Mouse (Mus musculus) liver, embryonic 14.5 days (tissue): ENCODE measurements around the gene Zscan21. TPM values are rescaled to one million over a fixed set of nuclear protein-coding genes. Genes with fewer than 3 reads are reported as not detected.

Experiments
- ATAC-seq: fragments of 200-750 bp; cut with Nextera tagmentation; 2 replicates; pipeline ENCODE4 v1.8.0; 2017; ENCODE audit warnings: moderate number of reproducible peaks, mild to moderate bottlenecking, moderate library complexity; ENCODE audit not compliant: insufficient read depth
- DNase-seq, 3 experiments: peaks; one replicate each; pipeline ENCODE4 v3.0.0-alpha.2; 2012 to 2013; ENCODE audit warnings: low read depth in 3 of 3, low spot score in 3 of 3
- H3K27ac ChIP-seq: fragments of 300-500 bp; sonication (generic); 2 replicates; pipeline ENCODE4 v1.5.1; 2014; ENCODE audit warnings: moderate library complexity, mild to moderate bottlenecking, control low read depth, inconsistent platforms
- H3K27me3 ChIP-seq: fragments of 300-500 bp; sonication (generic); 2 replicates; pipeline ENCODE4 v1.6.1; 2014; ENCODE audit warnings: mild to moderate bottlenecking, low read length, moderate library complexity; ENCODE audit not compliant: control insufficient read depth, insufficient read depth
- H3K36me3 ChIP-seq: fragments of 300-500 bp; sonication (generic); replicated peaks from 2 replicates; pipeline ENCODE4 v1.6.1; 2014; ENCODE audit warnings: low read depth; ENCODE audit not compliant: control insufficient read depth, insufficient read depth
- H3K4me1 ChIP-seq, 2 experiments: fragments of 200-500 bp in 1 of 2; fragments of 300-500 bp in 1 of 2; sonication (generic) in 1 of 2; replicated peaks; 2 replicates each; pipeline ENCODE4 v1.6.1; 2012 to 2014; ENCODE audit warnings: antibody characterized with exemption in 1 of 2, inconsistent platforms in 1 of 2, low read length in 1 of 2; ENCODE audit not compliant: control insufficient read depth in 2 of 2, insufficient read depth in 2 of 2
- H3K4me2 ChIP-seq: fragments of 300-500 bp; sonication (generic); 2 replicates; pipeline ENCODE4 v1.6.1; 2014; ENCODE audit warnings: low read depth, mild to moderate bottlenecking, control low read depth, moderate library complexity
- H3K4me3 ChIP-seq, 2 experiments: fragments of 200-500 bp in 1 of 2; fragments of 300-500 bp in 1 of 2; sonication (generic) in 1 of 2; 2 replicates each; pipeline ENCODE4 v1.5.1; 2012 to 2014; ENCODE audit warnings: low read depth in 2 of 2, low read length in 2 of 2, mild to moderate bottlenecking in 2 of 2, control low read depth in 1 of 2, inconsistent platforms in 1 of 2, moderate library complexity in 1 of 2; ENCODE audit not compliant: insufficient read depth in 1 of 2
- H3K9ac ChIP-seq: fragments of 300-500 bp; sonication (generic); replicated peaks from 2 replicates; pipeline ENCODE4 v1.6.1; 2014; ENCODE audit warnings: mild to moderate bottlenecking, control low read depth, moderate library complexity
- H3K9me3 ChIP-seq: fragments of 300-500 bp; sonication (generic); 2 replicates; pipeline ENCODE4 v1.6.1; 2016; ENCODE audit warnings: low read length, mixed read lengths; ENCODE audit not compliant: control insufficient read depth
- CTCF ChIP-seq: IDR thresholded peaks from 2 replicates; pipeline ENCODE4 v1.5.1; 2016; ENCODE audit warnings: antibody characterized with exemption, low read depth, control low read depth
- EP300 ChIP-seq: IDR thresholded peaks from 2 replicates; pipeline ENCODE4 v1.6.1; 2016; ENCODE audit warnings: antibody characterized with exemption, low read depth
- WGBS: fragments of 180-500 bp; shearing (Covaris S2); extraction: QIAGEN DNeasy Blood & Tissue Kit; methylation state at CpG from one replicate; pipeline ENCODE4 v1.1.7; 2014; ENCODE audit not compliant: insufficient replicate concordance; 5-methylcytosine and 5-hydroxymethylcytosine counted together
- polyA plus RNA-seq, 2 experiments: library from polyadenylated mRNA; depleted of rRNA in 1 of 2; stranded (reverse) in 1 of 2; unstranded in 1 of 2; fragments of >200 nt; fragmentation: Nextera tagmentation in 1 of 2; extraction: Ambion mirVana in 1 of 2; gene quantifications; 2 replicates each; pipeline versions ENCODE4 v1.2.1 to v1.2.3; 2012 to 2014

The Zscan21 gene
- polyA plus RNA-seq, 2 experiments: 7.7 to 13.3 TPM

DNA sequence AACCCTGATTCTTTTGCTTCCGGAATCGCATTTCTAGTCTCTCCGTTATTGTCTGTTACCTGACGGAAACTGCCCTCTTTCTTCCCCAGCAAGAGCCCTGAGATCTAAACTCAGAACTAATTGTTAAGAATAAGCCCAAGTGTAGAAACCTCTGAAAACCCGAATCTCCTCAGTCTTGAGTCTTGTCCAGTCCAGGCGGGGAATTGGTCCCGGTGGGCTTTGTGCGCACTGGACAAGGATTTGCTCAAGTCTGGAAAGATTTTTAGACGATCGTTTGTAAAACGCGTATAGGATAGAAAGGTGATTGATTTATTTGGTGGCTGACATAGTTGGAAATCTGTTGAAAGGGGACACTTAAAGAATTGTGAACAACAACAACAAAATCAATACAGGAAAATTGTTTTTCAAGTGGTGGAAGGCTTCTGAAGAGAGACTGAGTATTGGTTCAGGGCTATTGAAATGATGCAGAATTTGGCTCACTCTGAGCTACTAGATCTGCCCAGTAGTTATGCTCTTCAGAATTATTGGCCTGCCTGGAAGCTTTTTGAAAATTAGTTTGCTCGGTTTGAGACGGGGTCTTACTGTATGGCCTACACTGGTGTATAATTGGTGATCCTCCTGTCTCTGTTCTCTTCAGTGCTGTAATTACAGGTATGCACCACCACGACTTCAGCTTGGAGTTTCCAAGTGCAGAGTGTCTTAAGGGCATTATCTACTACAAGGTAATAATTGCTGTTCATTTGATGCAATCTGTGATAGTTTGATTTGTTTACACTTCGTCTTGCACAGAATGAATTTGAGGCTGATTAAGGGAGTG, 704 bp downstream of the Zscan21 start:
- Histone ChIP-seq H3K36me3 (no peaks in the 10 kb centered on the region; the same call in 1 of the 2 replicates), H3K9me3 (no peaks in the 10 kb centered on the region), H3K4me2 (peak overlapping the region; percentile 88), H3K4me1 (peaks cover 14 to 21% of the 10 kb centered on the region in 2 experiments), H3K9ac (peak overlapping the region; percentile 85), H3K27me3 (no peaks in the 10 kb centered on the region), H3K4me3 (peak overlapping the region; percentile 85 to 98), H3K27ac (peak overlapping the region; percentile 86)
- WGBS: 8% methylated on average over 16 of the region's 16 CpGs
- no peak for TF ChIP-seq CTCF
- no peak for TF ChIP-seq EP300
- no peak for DNase-seq
- peak; percentile 27; the same call in 1 of the 2 replicates for ATAC-seq

DNA sequence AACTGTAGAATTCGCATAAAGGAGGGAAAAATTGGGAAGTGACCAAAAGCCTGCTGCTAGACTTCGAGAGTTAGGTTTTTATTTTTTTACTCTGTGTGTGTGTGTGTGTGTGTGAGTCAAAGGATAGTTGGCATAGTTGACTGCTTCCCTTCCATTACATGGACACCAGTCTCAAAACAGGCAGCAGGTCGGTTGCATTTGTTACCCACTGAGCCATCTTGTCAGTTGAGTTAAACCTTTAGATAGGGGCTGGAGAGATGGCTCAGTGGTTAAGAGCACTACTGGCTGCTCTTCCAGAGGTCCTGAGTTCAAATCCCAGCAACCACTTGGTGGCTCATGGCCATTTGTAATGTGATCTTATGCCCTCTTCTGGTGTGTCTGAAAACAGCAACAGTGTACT, 1.3 kb downstream of the Zscan21 start:
- Histone ChIP-seq H3K4me2 (peak overlapping the region; percentile 88), H3K4me1 (peaks cover 14 to 23% of the 10 kb centered on the region in 2 experiments), H3K4me3 (peak overlapping the region; percentile 85 to 98), H3K27me3 (no peaks in the 10 kb centered on the region), H3K9ac (peak overlapping the region; percentile 85; the same call in 1 of the 2 replicates), H3K9me3 (no peaks in the 10 kb centered on the region), H3K36me3 (no peaks in the 10 kb centered on the region; the same call in 1 of the 2 replicates), H3K27ac (no peak overlapping the region; the same call in 1 of the 2 replicates)
- no peak for DNase-seq
- peak; percentile 25 for TF ChIP-seq CTCF
- TF ChIP-seq EP300: no peak
- ATAC-seq: no peak
- WGBS: 52% methylated on average over 3 of the region's 3 CpGs

DNA sequence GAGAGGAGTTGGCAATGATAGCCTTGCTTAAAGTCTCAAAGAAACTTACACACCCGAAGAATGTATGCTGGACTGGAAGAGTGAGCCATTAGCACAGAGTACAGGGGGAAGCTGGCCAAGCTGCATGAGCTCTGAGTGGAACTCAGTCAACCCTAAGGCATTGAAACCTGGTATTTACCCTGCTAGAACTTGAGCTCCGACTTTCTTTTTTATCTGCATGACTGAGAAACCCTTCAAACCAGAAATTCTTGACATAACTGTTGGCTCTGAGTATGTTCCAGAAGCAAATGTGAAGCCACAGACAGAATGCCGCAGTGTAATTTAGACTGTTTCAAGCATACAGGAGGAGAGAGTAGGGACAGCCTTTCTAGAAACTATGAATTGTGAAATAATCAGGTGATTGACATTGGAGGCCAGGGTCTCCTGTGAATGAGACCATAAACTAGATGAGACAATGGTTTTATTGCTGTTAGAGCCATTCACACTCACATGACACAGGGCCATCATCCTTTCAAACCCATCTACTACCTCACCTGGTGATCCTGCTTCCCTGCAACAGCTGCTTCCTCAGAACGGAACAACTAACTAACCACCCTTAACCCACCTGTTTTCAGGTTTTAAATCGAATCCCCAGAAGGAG, 15.8 kb downstream of the Zscan21 start:
- no peak overlapping the region for H3K4me2 ChIP-seq
- no peak for ATAC-seq
- H3K27me3 ChIP-seq: no peaks in the 10 kb centered on the region
- TF ChIP-seq CTCF (no peak), EP300 (no peak)
- 85% methylated on average over 5 of the region's 5 CpGs for WGBS
- DNase-seq: no peak
- peaks cover 29% of the 10 kb centered on the region for H3K36me3 ChIP-seq
- H3K9ac ChIP-seq: no peak overlapping the region
- no peaks in the 10 kb centered on the region for H3K9me3 ChIP-seq
- no peak overlapping the region for H3K4me3 ChIP-seq
- no peak overlapping the region for H3K27ac ChIP-seq
- peaks cover 9% of the 10 kb centered on the region in 2 experiments for H3K4me1 ChIP-seq

DNA sequence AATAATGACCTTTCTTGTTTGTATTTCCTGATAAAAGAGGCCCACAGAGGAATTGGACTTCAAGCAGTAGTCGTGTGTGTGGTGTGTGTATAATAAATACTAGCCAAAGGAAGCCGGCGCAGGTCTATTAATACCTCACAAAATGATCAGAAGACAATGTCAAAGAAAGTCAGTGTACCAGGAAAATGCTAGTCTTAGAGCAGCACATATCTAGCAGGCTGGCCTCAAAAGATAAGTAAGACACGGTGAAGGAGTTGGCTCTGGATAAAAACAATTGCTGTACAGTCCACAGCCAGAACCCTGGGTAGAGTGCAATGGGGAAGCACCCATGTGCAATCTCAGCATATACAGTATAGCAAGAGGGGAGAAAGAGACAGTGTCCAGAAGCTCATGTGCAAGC, 20.6 kb downstream of the Zscan21 start:
- no peak overlapping the region for H3K9ac ChIP-seq
- ATAC-seq: peak; percentile 80
- no peak overlapping the region; the same call in 1 of the 2 replicates for H3K27ac ChIP-seq
- TF ChIP-seq CTCF (no peak), EP300 (peak; percentile 36; the same call in 1 of the 2 replicates)
- 17% methylated on average over 4 of the region's 4 CpGs for WGBS
- peaks cover 9% of the 10 kb centered on the region for H3K36me3 ChIP-seq
- DNase-seq: no peak
- peaks cover 10 to 12% of the 10 kb centered on the region in 2 experiments for H3K4me1 ChIP-seq
- H3K9me3 ChIP-seq: no peaks in the 10 kb centered on the region
- no peak overlapping the region for H3K4me3 ChIP-seq
- H3K27me3 ChIP-seq: no peaks in the 10 kb centered on the region
- 0 out of 2 replicates have a peak overlapping the region, but pooled peaks have one; percentile 6 for H3K4me2 ChIP-seq
